Mouse (Mus musculus): ENCODE data around the gene Dhrs4.

Dhrs4 gene

DNA sequence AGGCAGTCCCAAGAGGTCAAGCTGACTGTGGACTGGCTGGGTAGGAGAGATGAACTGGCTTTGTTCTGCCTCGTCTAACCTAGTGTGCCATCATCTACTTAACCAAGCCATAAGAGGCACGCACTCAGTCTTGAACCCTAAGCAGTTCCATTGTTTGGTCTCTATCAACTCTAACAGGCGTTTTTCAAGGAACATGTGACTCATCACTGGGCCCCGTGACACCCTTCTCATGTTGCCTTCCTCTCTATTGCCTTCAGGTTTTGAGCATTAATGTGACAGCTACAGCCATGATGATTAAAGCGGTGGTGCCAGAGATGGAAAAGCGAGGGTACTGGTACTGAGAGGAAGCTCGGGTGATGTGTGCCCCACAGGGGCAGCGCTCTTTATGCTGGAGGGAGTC is 8.3 kb downstream of the Dhrs4 start:
- DNase-seq = no peak

GRCm38 (mm10) chr14:55490361-55491201 is 12.0 kb downstream of the Dhrs4 start, which contains the start of gene Carmil3:
TSS of gene Carmil3 (plus strand) at chr14:55490651.
- DNase-seq = peak; percentile 97

- peak; percentile 97 for DNase-seq
These were observed 12.8 kb downstream of the Dhrs4 start for GRCm38 (mm10) chr14:55491291-55491833.

DNA sequence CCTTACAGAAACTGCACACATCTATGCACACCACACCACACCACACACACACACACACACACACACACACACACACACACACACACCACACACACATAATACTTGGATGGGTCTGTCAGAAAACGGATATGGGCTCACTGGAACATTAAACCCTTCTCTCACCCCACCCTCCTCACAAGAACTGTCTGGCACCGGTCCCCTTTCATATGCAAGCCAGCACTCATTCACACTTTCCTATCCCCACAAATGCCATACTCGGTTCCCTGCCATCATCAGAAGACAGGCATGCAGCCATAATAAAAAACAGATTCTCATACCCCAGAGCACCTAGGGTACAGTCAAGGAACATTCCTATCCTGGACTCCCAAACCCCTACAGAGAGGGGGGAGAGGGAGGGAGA is 13.5 kb downstream of the Dhrs4 start:
- no peak for DNase-seq

DNA sequence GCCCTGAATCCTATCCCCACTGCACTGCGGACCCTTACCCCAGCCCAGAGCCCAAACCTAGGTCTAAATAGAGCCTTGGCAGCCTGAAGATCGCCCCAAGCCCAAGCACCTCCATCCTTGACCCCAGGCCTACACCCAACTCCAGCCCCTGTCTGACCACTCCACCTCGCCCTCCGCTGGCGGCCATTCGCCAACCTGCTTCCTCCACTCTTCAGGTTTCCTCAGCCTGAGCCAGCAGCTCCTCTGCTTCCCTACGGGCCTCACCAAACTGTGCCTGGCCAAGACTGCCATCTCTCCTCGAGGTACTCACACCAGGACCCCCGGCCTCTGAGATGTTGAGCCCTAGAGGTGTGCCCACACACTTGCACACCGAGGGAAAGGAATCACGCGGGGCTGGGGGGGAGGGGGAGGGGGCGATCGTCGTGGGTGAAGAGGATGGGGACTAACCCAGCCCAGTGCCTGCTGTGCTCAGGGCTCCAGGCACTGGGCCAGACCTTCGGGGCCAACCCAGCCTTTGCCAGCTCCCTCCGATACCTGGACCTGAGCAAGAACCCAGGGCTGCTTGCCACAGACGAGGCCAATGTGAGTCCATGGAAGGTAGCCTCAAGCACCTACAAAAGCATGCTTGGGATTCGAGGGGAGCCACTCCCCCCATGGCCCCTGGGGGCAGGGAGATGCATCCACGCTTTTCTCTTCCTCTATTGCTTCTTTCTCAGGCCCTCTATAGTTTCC is 17.1 kb downstream of the Dhrs4 start:
- DNase-seq = no peak

DNA sequence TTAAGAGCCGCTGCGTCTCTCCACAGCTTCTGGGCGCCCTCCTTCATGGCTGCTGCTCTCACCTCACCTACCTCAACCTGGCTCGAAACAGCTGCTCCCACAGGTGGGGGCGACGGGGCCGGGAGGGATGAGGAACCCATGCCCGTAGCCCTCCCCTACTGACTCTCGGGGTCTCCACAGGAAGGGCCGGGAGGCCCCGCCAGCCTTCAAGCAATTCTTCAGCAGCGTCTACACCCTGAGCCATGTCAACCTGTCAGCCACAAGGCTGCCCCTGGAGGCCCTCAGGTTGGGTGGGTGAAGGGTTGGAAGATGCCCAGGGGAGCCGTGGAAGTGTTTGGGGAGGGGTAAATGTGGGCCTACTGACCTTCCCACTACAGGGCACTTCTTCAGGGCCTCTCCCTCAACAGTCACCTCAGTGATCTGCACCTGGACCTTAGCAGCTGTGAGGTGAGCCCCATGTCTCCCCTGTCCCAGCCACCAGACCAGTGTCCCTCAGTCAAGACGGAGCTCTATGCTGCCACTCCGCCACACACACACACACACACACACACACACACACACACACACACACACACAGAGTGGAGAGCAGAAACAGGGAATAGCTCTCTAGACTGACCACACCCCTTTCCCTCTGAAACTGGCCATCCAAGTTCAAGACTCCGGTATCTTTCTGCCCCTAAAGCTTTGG is 18.3 kb downstream of the Dhrs4 start:
- peak; percentile 90 for DNase-seq

GRCm38 (mm10) chr14:55497449-55497821 is 18.9 kb downstream of the Dhrs4 start:
- peak; percentile 97 for DNase-seq

GRCm38 (mm10) chr14:55505612-55506011 is 27.1 kb downstream of the Dhrs4 start:
- no peak for DNase-seq

DNA sequence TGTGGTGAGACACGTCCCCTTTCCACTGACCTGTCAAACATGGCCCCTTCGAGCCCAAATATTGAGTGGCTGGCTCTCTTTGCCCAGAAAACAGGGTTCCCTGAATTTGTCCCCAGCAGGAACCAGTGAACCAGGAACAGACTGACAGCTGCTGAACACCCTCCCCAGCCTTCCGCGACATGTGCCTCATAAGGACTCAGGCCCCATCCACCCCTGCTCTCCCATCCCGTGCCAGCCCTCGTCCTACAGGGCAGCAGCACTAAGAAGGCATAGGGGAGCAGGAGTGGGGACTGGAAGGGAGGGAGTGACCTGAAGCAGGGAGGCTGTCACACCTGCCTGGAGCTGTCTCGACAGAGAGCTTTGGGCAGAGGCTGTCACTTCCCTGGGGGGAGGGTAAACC is 29.2 kb downstream of the Dhrs4 start:
- no peak for DNase-seq

GRCm38 (mm10) chr14:55509540-55509939 is 31.0 kb downstream of the Dhrs4 start:
- DNase-seq = peak; percentile 78

- DNase-seq = peak; percentile 85
These were observed 31.7 kb downstream of the Dhrs4 start, which contains the start of gene Cpne6 for GRCm38 (mm10) chr14:55510125-55510731. TSS of gene Cpne6 (plus strand) at chr14:55510445.

DNA sequence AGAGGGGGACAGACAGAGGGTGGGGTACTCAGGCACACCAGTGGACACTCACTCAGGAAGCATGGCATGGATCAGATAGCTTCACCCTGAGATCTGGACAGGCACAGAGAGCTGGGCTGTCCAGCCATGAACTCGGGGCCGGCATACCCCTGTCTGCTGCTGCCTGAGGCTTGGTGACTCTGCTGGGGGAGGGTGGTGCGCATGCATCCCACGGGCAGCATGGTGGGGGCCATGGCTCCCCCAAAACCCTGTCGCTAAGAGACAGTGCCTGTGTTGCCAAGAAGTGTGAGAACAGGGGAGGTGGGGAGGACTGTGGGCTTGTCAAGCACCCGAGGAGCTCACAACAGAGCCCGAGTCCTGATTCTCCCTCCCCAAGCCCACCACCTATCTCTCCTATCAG is 32.5 kb downstream of the Dhrs4 start:
- DNase-seq = peak; percentile 77

DNA sequence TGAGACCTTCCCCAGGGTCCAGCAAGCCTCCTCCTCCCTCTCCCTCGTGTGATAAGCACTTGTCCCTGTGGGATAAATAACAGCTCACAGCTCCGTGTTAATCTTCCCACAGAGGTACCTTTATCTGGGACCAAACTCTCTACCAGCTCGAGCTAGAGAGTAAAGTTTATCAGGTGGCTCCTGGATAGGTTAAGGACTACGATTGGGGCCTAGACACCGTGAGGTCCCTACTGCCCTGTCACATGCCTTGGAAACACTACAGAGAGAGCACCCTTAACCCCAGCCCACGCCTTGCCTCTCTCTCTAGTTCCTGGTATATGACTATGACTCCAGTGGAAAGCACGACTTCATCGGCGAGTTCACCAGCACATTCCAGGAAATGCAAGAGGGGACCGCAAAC is 35.4 kb downstream of the Dhrs4 start:
- peak; percentile 77 for DNase-seq

DNA sequence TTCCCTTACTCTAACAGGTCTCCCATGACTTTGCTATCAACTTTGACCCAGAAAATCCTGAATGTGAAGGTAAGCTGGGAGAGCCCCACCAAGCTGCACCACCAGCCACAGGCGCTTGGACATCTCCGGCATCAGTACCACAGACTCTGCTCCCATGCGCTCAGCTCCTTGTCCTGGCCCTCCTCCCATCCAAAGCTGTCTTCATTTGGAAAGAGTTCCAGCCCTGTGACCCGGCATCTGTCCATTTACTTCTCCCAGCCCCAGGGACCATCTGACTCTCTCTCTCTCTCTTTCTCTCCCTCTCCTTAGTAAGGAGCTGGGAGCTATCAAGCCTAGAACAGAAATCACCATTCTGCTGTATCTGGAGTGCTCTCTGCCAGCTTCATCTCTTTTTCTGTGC is 37.3 kb downstream of the Dhrs4 start:
- DNase-seq = no peak

DNA sequence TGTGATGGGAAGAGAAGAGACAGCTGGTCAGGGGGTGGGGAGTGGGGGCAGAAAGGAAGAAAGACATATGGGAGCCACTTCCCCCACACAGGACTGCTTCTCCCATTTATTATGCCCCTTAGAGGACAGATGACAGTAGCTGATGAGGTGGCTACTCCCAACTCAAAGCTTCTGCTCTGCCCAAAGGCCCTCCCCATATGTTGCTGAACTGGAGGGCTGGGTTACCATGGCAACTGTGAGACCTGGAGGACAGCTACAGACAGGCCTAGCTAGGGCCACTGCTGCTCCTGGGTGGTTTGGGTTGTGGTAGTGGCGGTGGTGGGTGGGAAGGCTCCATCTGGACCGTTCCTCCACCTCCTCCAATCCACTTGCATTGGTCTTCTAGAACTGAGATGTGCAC is 40.3 kb downstream of the Dhrs4 start:
- DNase-seq = no peak

GRCm38 (mm10) chr14:55519604-55520003 is 41.0 kb downstream of the Dhrs4 start:
- DNase-seq = peak; percentile 85

DNA sequence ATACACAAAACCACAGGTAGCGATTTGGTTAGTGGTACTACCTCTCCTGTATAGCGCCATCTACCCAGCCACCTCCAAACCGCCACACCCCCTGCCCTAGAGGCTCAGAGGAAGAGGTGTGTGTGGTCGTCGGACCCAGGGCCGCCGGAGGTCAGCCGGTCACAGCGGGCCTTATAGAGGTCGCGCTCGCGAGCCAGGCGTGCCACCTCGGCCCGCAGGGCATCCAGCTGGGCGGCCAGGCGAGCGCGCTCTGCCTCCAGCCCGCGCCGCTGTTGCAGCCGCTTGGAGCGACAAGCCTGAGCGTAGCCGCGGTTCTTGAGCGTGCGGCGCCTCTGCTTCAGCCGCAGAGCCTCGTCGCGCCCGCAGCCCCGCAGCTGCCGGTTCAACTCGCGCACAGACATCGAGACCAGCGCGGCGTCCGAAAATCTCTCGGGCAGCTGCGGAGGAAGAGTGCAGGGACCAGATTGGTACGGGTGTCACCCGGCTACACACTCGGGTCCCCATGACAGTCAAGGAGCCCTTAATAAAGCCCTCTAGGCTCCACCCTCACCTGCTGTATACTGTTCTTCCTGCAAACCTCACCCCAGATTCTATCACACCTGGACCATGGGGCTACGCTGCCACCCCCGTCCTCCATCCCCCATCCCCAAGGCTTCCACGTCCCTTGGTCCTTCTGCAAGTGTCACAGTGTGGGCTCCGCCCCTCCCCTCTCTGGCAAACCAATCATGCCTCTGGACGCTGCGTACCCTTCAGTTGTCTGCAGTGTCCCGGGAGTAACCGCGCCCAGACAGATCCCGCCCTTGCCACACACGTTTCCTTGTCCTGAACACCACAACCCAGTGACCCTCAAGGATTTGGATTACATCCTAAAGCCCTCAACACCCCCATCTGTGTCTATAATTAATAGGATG is 42.1 kb downstream of the Dhrs4 start:
- DNase-seq = peak; percentile 86

- no peak for DNase-seq
These were observed 45.5 kb downstream of the Dhrs4 start for GRCm38 (mm10) chr14:55524062-55524461.

GRCm38 (mm10) chr14:55524785-55525184 is 46.2 kb downstream of the Dhrs4 start, which contains the start of gene Nrl:
TSS of gene Nrl (minus strand) at chr14:55524981.
- DNase-seq = peak; percentile 81

DNA sequence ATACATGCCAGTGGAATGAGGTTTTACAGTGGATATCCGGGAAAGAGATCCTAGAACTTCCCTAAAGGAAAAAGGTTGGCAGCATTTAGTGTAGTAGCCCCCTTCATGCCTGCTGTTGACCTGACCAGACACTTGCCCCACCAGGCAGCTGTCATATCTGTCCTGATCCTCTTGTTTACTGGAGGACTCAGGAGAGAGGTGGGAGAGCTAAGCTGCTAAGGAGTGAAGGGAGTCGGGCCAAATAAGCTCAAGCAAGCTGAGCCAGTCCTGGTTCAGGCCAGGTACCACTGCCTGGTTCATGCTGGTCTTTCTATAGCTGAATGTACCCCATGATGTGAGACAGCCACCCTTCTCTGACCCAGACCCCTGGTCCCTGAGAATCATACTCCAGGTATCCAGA is 48.1 kb downstream of the Dhrs4 start:
- DNase-seq = no peak

DNA sequence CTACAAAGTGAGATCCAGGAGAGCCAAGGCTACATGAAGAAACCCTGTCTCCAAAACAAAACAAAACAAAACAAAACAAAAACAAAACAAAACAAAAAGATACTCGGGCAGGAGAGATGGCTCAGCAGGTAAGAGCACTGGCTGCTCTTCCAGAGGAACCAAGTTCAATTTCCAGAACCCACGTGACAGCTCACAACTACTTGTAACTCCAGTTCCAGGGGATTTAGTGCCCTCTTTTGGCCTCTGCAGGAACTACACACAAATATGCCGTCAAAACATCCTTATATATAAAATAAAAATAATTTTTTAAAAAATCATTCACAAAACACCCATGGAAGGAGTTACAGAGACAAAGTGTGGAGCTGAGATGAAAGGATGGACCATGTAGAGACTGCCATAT is 49.4 kb downstream of the Dhrs4 start:
- no peak for DNase-seq

Measured in heart, adult 11 months (tissue).